Mouse (Mus musculus) ES-Bruce4 (cell line): ENCODE measurements around the gene Ifnk. TPM values are rescaled to one million over a fixed set of nuclear protein-coding genes. Genes with fewer than 3 reads are reported as not detected.

Source experiments
- H3K27ac ChIP-seq: 2 replicates; pipeline ENCODE4 v1.5.1; 2012; ENCODE audit warnings: low read length, inconsistent platforms; ENCODE audit not compliant: insufficient read depth
- H3K27me3 ChIP-seq: 2 replicates; pipeline ENCODE4 v1.6.1; 2012; ENCODE audit warnings: mild to moderate bottlenecking, low read length, inconsistent platforms; ENCODE audit not compliant: control insufficient read depth, poor library complexity, insufficient read depth, severe bottlenecking
- H3K36me3 ChIP-seq: 2 replicates; pipeline ENCODE4 v1.6.1; 2012; ENCODE audit warnings: inconsistent platforms, mild to moderate bottlenecking, low read length, moderate library complexity; ENCODE audit not compliant: control insufficient read depth, poor library complexity, insufficient read depth, severe bottlenecking
- H3K4me1 ChIP-seq: one replicate; pipeline ENCODE4 v1.8.1; 2011; ENCODE audit warnings: low read length; ENCODE audit not compliant: control insufficient read depth, insufficient read depth
- H3K4me3 ChIP-seq: 2 replicates; pipeline ENCODE4 v1.5.1; 2011; ENCODE audit warnings: low read depth, mild to moderate bottlenecking, low read length
- H3K9ac ChIP-seq: 2 replicates; pipeline ENCODE4 v1.6.1; 2012; ENCODE audit warnings: low read depth, mild to moderate bottlenecking, inconsistent platforms; ENCODE audit not compliant: poor library complexity, severe bottlenecking
- H3K9me3 ChIP-seq: replicated peaks from 2 replicates; pipeline ENCODE4 v1.6.1; 2012; ENCODE audit warnings: mild to moderate bottlenecking, low read length, inconsistent platforms; ENCODE audit not compliant: control insufficient read depth, poor library complexity, insufficient read depth, severe bottlenecking
- CTCF ChIP-seq: IDR thresholded peaks from one replicate; pipeline ENCODE4 v1.8.1; 2011; ENCODE audit warnings: low read depth, low read length
- EP300 ChIP-seq: IDR thresholded peaks from 2 replicates; pipeline ENCODE4 v1.6.1; 2011; ENCODE audit warnings: low read depth, low read length; ENCODE audit not compliant: insufficient read depth
- POLR2A ChIP-seq: IDR thresholded peaks from one replicate; pipeline ENCODE4 v1.8.1; 2011; ENCODE audit warnings: low read length; ENCODE audit not compliant: insufficient read depth
- polyA plus RNA-seq: library from polyadenylated mRNA; stranded (reverse); fragments of >200 nt; gene quantifications from 2 replicates; pipeline ENCODE4 v1.2.4, GENCODE M21; 2011; ENCODE audit warnings: low read depth; ENCODE audit not compliant: missing spikeins, insufficient read depth, insufficient read length

Ifnk gene
- polyA plus RNA-seq, 1 experiment, result not detected

- H3K9ac ChIP-seq, result no peak overlapping the region
- H3K9me3 ChIP-seq, result no peaks in the 10 kb centered on the region
- TF ChIP-seq CTCF (no peak), POLR2A (no peak), EP300 (no peak)
- peaks cover 3% of the 10 kb centered on the region for H3K4me1 ChIP-seq
- H3K27ac ChIP-seq, result no peak overlapping the region
- no peak overlapping the region for H3K4me3 ChIP-seq
- H3K27me3 ChIP-seq, result no peaks in the 10 kb centered on the region
- H3K36me3 ChIP-seq, result no peaks in the 10 kb centered on the region
Observed at GRCm38 (mm10) chr4:35124027-35124426, 27.8 kb upstream of the Ifnk start.

GRCm38 (mm10) chr4:35125299-35125777 is 26.5 kb upstream of the Ifnk start:
- no peak for TF ChIP-seq CTCF
- TF ChIP-seq EP300, result no peak
- TF ChIP-seq POLR2A, result no peak
- Histone ChIP-seq H3K27me3 (no peaks in the 10 kb centered on the region), H3K36me3 (no peaks in the 10 kb centered on the region), H3K9ac (no peak overlapping the region), H3K4me1 (peaks cover 3% of the 10 kb centered on the region), H3K4me3 (no peak overlapping the region), H3K9me3 (no peaks in the 10 kb centered on the region), H3K27ac (no peak overlapping the region)

GRCm38 (mm10) chr4:35126776-35127175 is 25.1 kb upstream of the Ifnk start:
- Histone ChIP-seq H3K36me3 (no peaks in the 10 kb centered on the region), H3K9ac (no peak overlapping the region), H3K27me3 (no peaks in the 10 kb centered on the region), H3K4me1 (peaks cover 3% of the 10 kb centered on the region), H3K4me3 (no peak overlapping the region), H3K27ac (no peak overlapping the region), H3K9me3 (no peaks in the 10 kb centered on the region)
- no peak for TF ChIP-seq CTCF
- no peak for TF ChIP-seq POLR2A
- TF ChIP-seq EP300, result no peak

- peaks cover 1% of the 10 kb centered on the region for H3K4me1 ChIP-seq
- H3K4me3 ChIP-seq, result no peak overlapping the region
- H3K27ac ChIP-seq, result no peak overlapping the region
- TF ChIP-seq EP300 (no peak), CTCF (no peak), POLR2A (no peak)
- no peak overlapping the region for H3K9ac ChIP-seq
- H3K9me3 ChIP-seq, result no peaks in the 10 kb centered on the region
- no peaks in the 10 kb centered on the region for H3K36me3 ChIP-seq
- no peaks in the 10 kb centered on the region for H3K27me3 ChIP-seq
Observed at GRCm38 (mm10) chr4:35127759-35128158, 24.1 kb upstream of the Ifnk start.

GRCm38 (mm10) chr4:35130411-35130948 is 21.4 kb upstream of the Ifnk start:
- Histone ChIP-seq H3K9me3 (no peaks in the 10 kb centered on the region), H3K27me3 (no peaks in the 10 kb centered on the region), H3K27ac (no peak overlapping the region), H3K4me1 (peaks cover 1% of the 10 kb centered on the region), H3K36me3 (no peaks in the 10 kb centered on the region), H3K9ac (no peak overlapping the region), H3K4me3 (no peak overlapping the region)
- TF ChIP-seq CTCF (no peak), EP300 (no peak), POLR2A (no peak)

- TF ChIP-seq CTCF (no peak), POLR2A (no peak), EP300 (no peak)
- Histone ChIP-seq H3K27me3 (no peaks in the 10 kb centered on the region), H3K4me1 (peaks cover 3% of the 10 kb centered on the region), H3K36me3 (no peaks in the 10 kb centered on the region), H3K4me3 (no peak overlapping the region), H3K27ac (no peak overlapping the region), H3K9ac (no peak overlapping the region), H3K9me3 (no peaks in the 10 kb centered on the region)
Observed at GRCm38 (mm10) chr4:35131592-35131991, 20.3 kb upstream of the Ifnk start.
